Mouse (Mus musculus) hematopoietic multipotent progenitor cell, adult 10-12 weeks (in vitro differentiated cells): Measurements from ENCODE around the gene Arl4c. TPM values are rescaled to one million over a fixed set of nuclear protein-coding genes. Genes with fewer than 3 reads are reported as not detected.

Source experiments
- polyA plus RNA-seq: library from polyadenylated mRNA; stranded (reverse); fragments of >175 nt; gene quantifications from 2 replicates; pipeline ENCODE4 v1.2.3, GENCODE M21; 2012; ENCODE audit warnings: low replicate concordance

Gene Arl4c
- 40.3 and 81.2 TPM in 2 replicates for polyA plus RNA-seq

DNA sequence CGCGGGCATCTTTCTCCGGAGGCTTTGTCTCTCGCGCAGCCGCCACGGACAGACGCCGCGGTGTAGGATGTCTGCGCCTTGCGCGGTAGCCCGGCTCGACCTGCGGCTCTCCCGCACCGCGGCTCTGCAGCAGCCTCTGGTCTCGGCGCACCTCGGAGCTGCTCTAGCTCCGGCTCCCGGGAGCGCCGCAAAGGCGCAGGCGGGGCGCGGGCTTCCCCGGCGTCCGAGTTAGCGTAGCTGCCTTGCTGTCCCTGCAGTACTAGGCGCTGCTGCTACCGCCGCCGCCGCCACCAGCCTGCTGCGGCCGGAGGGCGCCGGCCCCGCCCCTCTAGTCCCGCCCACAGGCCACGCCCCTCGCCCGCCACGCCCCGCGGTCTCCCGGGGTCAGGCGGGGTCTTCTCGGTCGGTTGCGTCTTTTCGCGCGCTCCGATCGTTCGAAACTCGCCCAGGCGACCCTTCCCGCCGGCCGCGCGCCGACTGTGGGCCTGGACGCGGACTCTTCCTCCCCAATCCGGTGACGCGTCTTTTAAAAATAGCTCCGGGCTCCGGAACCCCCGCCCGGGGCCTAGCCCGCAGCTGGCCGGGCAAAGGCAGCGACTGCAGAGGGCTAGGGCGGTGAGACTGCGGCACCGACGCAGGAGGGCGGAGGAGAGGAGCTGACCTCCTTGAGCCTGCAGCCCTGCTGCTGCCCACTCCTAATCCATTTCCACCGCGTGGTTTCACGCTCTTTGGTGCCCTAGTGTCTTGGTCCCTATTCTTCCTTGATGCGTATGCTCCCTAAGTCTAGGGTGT lies at the start of gene Arl4c:
Gene Arl4c (minus strand): TSS at position 352 of the 792 bp plus-strand sequence.

Other genes starting within 250 kb of the Arl4c start
- 0.17 TPM in 1 of 2 replicates, not detected in the other for gene Glrp1, start 192.2 kb downstream of the Arl4c start, polyA plus RNA-seq